Comparison of ENCODE assay signal across 14 mouse cellular contexts in genomic region chr10:14401744-14402143, GRCm38 (mm10).
A peak's percentile ranks its signal among the peaks of the same experiment; 100 is the strongest.
DNase-seq lines count a peak whose midpoint lies in the region; ATAC-seq lines count a peak whose summit lies in the region.
"Had no signal": no experiment of that assay in that cellular context is flagged by ENCODE, and none has a peak within 500 bp of the region (broad histone marks: within the 10 kb centered on the region; RNA-seq: fewer than 3 reads in every experiment).

No protein-coding gene starts in this region.

- H3K4me2 ChIP-seq in heart, embryonic 11.5 days, result no peak overlapping the region
- no peak overlapping the region for H3K4me2 ChIP-seq in hindbrain, embryonic 12.5 days (replicated peaks)
- H3K4me2 ChIP-seq: hindbrain, embryonic 15.5 days; kidney, embryonic 15.5 days had no signal

- no peaks in the 10 kb centered on the region for H3K27me3 ChIP-seq in heart, embryonic 11.5 days (ENCODE audit: control insufficient read depth, insufficient read depth, low read length)
- H3K27me3 ChIP-seq in hindbrain, embryonic 12.5 days, result no peaks in the 10 kb centered on the region
- H3K27me3 ChIP-seq: hindbrain, embryonic 15.5 days; kidney, embryonic 15.5 days; megakaryocyte, embryonic 14.5 days; Patski had no signal

- peaks cover 4% of the 10 kb centered on the region for H3K9me3 ChIP-seq in heart, embryonic 11.5 days (replicated peaks; ENCODE audit: control insufficient read depth, low read length)
- H3K9me3 ChIP-seq in hindbrain, embryonic 12.5 days (replicated peaks), result peaks cover 5% of the 10 kb centered on the region
- H3K9me3 ChIP-seq: megakaryocyte, embryonic 14.5 days had no signal

- 0 out of 2 replicates have a peak, but pooled peaks cover 3% of the 10 kb centered on the region for H3K36me3 ChIP-seq in heart, embryonic 11.5 days (ENCODE audit: control insufficient read depth, insufficient read depth, low read length)
- no peaks in the 10 kb centered on the region for H3K36me3 ChIP-seq in hindbrain, embryonic 12.5 days
- H3K36me3 ChIP-seq: hindbrain, embryonic 15.5 days had no signal

- DNase-seq in heart, adult 18-20 months, result peak; percentile 22 to 30
- DNase-seq in 416B (ENCODE audit: low read depth), result peak; percentile 27
- peak; percentile 11 to 22 for DNase-seq in adrenal gland, postnatal 36 days
- peak; percentile 1 for DNase-seq in heart, postnatal 25 days (ENCODE audit: low spot score)
- DNase-seq in testis, postnatal 10 days (ENCODE audit: low spot score), result no peak
- DNase-seq: cerebellum, adult 11-12 months had no signal

- H3K9ac ChIP-seq in heart, embryonic 11.5 days (ENCODE audit: low read depth, low read length), result no peak overlapping the region
- no peak overlapping the region for H3K9ac ChIP-seq in hindbrain, embryonic 12.5 days
- H3K9ac ChIP-seq: hindbrain, embryonic 15.5 days; kidney, embryonic 15.5 days; liver, embryonic 14.5 days had no signal

- WGBS in heart, embryonic 11.5 days (ENCODE audit: insufficient replicate concordance), result 70% methylated on average over 8 of the region's 8 CpGs
- 85% methylated on average over 8 of the region's 8 CpGs for WGBS in hindbrain, embryonic 12.5 days

- intact Hi-C loops in heart, postnatal 25 days (cut with DNase I), result no loop called here

- no peak for ATAC-seq in heart, embryonic 11.5 days (replicated peaks; ENCODE audit: insufficient number of reproducible peaks, low FRiP score, low TSS enrichment)
- no peak for ATAC-seq in hindbrain, embryonic 12.5 days (ENCODE audit: low FRiP score)
- ATAC-seq in CD4-positive, CD25-positive, alpha-beta regulatory T cell, adult 4 months, result no peak
- ATAC-seq: Patski had no signal

- H3K4me3 ChIP-seq in heart, embryonic 11.5 days (ENCODE audit: low read depth, low read length), result no peak overlapping the region
- H3K4me3 ChIP-seq in hindbrain, embryonic 12.5 days, result no peak overlapping the region
- H3K4me3 ChIP-seq: hindbrain, embryonic 15.5 days; kidney, embryonic 15.5 days; megakaryocyte, embryonic 14.5 days had no signal

- no peak overlapping the region for H3K27ac ChIP-seq in heart, embryonic 11.5 days (ENCODE audit: low read depth, low read length)
- H3K27ac ChIP-seq in hindbrain, embryonic 12.5 days, result no peak overlapping the region
- H3K27ac ChIP-seq: hindbrain, embryonic 15.5 days; kidney, embryonic 15.5 days; liver, embryonic 14.5 days had no signal

- H3K4me1 ChIP-seq in heart, embryonic 11.5 days (ENCODE audit: control insufficient read depth, insufficient read depth, low read length), result no peaks in the 10 kb centered on the region
- no peaks in the 10 kb centered on the region for H3K4me1 ChIP-seq in hindbrain, embryonic 12.5 days
- H3K4me1 ChIP-seq: hindbrain, embryonic 15.5 days; kidney, embryonic 15.5 days; megakaryocyte, embryonic 14.5 days had no signal
